Mouse (Mus musculus) kidney, postnatal 0 days (tissue): ENCODE data around the gene 2310033P09Rik. TPM values are rescaled to one million over a fixed set of nuclear protein-coding genes. Genes with fewer than 3 reads are reported as not detected.

Source experiments
- ATAC-seq: fragments of 200-750 bp; cut with Nextera tagmentation; replicated peaks from 2 replicates; pipeline ENCODE4 v1.8.0; 2017; ENCODE audit warnings: low read depth, moderate number of reproducible peaks, moderate TSS enrichment, moderate library complexity; ENCODE audit not compliant: low FRiP score
- DNase-seq: peaks from one replicate; pipeline ENCODE4 v3.0.0-alpha.2; 2016; ENCODE audit warnings: low spot score
- H3K27ac ChIP-seq: fragments of 300-500 bp; sonication (generic); 2 replicates; pipeline ENCODE4 v1.5.1; 2014; ENCODE audit warnings: mild to moderate bottlenecking
- H3K27me3 ChIP-seq: fragments of 300-500 bp; sonication (generic); 2 replicates; pipeline ENCODE4 v1.6.1; 2014; ENCODE audit warnings: low read length, mixed read lengths; ENCODE audit not compliant: insufficient read depth
- H3K36me3 ChIP-seq: fragments of 300-500 bp; sonication (generic); 2 replicates; pipeline ENCODE4 v1.6.1; 2014; ENCODE audit warnings: low read length, mixed read lengths; ENCODE audit not compliant: insufficient read depth
- H3K4me1 ChIP-seq: fragments of 300-500 bp; sonication (generic); replicated peaks from 2 replicates; pipeline ENCODE4 v1.6.1; 2014; ENCODE audit warnings: antibody characterized with exemption, low read length, mixed read lengths; ENCODE audit not compliant: insufficient read depth
- H3K4me2 ChIP-seq: fragments of 300-500 bp; sonication (generic); 2 replicates; pipeline ENCODE4 v1.6.1; 2014; ENCODE audit warnings: mild to moderate bottlenecking, low read length, moderate library complexity, mixed read lengths
- H3K4me3 ChIP-seq: fragments of 300-500 bp; sonication (generic); replicated peaks from 2 replicates; pipeline ENCODE4 v1.5.1; 2014; ENCODE audit warnings: low read depth, low read length
- H3K9ac ChIP-seq: fragments of 300-500 bp; sonication (generic); 2 replicates; pipeline ENCODE4 v1.6.1; 2014; ENCODE audit warnings: low read depth, low read length
- H3K9me3 ChIP-seq: fragments of 300-500 bp; sonication (generic); replicated peaks from 2 replicates; pipeline ENCODE4 v1.6.1; 2016; ENCODE audit warnings: low read length, inconsistent platforms, mixed read lengths
- CTCF ChIP-seq: IDR thresholded peaks from 2 replicates; pipeline ENCODE4 v1.5.1; 2016; ENCODE audit warnings: antibody characterized with exemption, low read depth, mild to moderate bottlenecking, moderate library complexity
- WGBS: fragments of 180-500 bp; shearing (Covaris S2); extraction: QIAGEN DNeasy Blood & Tissue Kit; methylation state at CpG from one replicate; pipeline ENCODE4 v1.1.7; 2014; 5-methylcytosine and 5-hydroxymethylcytosine counted together
- polyA plus RNA-seq: library from polyadenylated mRNA; unstranded; fragments of >200 nt; fragmentation: Nextera tagmentation; extraction: Ambion mirVana; gene quantifications from 2 replicates; pipeline ENCODE4 v1.2.1, GENCODE M21; 2015

Gene 2310033P09Rik
- polyA plus RNA-seq, 1 experiment from 2014 or later, result 33.9 TPM

DNA sequence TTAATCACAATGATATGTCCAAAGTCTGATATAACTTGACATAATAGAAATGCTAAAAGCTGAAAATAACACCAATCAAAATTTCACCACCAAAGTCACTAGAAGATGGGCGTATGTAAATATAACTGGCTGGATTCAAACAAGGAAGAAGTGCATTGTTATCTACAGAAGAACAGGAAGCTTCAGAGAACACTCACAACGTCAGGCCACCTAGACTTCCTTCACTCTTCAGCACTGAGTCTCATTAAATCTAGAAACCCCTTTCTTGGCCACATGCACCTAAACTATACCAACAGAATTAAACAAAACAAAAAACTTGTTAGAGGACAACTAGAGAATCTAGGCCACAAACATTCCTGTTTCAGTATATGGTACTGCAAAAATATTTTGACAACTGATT, 16.3 kb downstream of the 2310033P09Rik start:
- no peak for DNase-seq
- no peak overlapping the region for H3K4me2 ChIP-seq
- TF ChIP-seq CTCF, result no peak

DNA sequence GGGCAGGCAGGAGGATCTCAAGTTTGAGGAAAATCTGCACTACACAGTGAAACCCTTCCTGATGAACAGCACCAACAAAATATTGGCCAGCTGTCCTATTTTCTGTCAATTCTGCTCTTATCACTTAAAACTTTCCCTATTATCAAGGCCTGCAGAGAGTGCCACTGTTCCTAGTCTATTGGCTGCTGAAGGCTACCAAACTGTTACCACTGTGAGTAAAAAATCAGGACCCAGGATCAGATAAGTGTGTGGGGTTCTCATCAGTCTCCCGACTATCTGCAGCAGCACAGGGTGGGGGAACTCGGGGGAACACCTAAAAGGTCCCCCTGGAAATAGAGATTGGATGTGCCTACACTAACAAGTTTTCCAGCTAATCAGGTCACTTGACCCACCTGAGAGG, 17.0 kb downstream of the 2310033P09Rik start:
- H3K4me3 ChIP-seq, result no peak overlapping the region
- DNase-seq, result no peak
- H3K4me1 ChIP-seq, result peaks cover 37% of the 10 kb centered on the region

More for the DNA sequence above, 16.3 kb downstream of the 2310033P09Rik start:
- Histone ChIP-seq H3K9ac (no peak overlapping the region), H3K9me3 (no peaks in the 10 kb centered on the region), H3K27me3 (no peaks in the 10 kb centered on the region), H3K4me3 (no peak overlapping the region), H3K4me1 (peaks cover 37% of the 10 kb centered on the region), H3K36me3 (no peaks in the 10 kb centered on the region), H3K27ac (no peak overlapping the region)
- WGBS, result 51% methylated on average over 2 of the region's 2 CpGs
- ATAC-seq, result no peak

GRCm38 (mm10) chr11:59226251-59226650, 18.1 kb downstream of the 2310033P09Rik start:
- Histone ChIP-seq H3K4me1 (peaks cover 36% of the 10 kb centered on the region), H3K4me3 (peak overlapping the region; percentile 96), H3K9me3 (no peaks in the 10 kb centered on the region), H3K4me2 (peak overlapping the region; percentile 76), H3K9ac (peak overlapping the region; percentile 94; the same call in 1 of the 2 replicates), H3K27me3 (no peaks in the 10 kb centered on the region), H3K36me3 (no peaks in the 10 kb centered on the region), H3K27ac (peak overlapping the region; percentile 99; the same call in 1 of the 2 replicates)
- ATAC-seq, result no peak
- no peak for TF ChIP-seq CTCF
- WGBS, result 18% methylated on average over 3 of the region's 3 CpGs
- DNase-seq, result no peak

More for the DNA sequence above, 17.0 kb downstream of the 2310033P09Rik start:
- Histone ChIP-seq H3K27me3 (no peaks in the 10 kb centered on the region), H3K27ac (no peak overlapping the region), H3K9ac (no peak overlapping the region), H3K36me3 (no peaks in the 10 kb centered on the region), H3K4me2 (peak overlapping the region; percentile 76), H3K9me3 (no peaks in the 10 kb centered on the region)
- ATAC-seq, result no peak
- 66% methylated on average over 2 of the region's 2 CpGs for WGBS
- TF ChIP-seq CTCF, result no peak

DNA sequence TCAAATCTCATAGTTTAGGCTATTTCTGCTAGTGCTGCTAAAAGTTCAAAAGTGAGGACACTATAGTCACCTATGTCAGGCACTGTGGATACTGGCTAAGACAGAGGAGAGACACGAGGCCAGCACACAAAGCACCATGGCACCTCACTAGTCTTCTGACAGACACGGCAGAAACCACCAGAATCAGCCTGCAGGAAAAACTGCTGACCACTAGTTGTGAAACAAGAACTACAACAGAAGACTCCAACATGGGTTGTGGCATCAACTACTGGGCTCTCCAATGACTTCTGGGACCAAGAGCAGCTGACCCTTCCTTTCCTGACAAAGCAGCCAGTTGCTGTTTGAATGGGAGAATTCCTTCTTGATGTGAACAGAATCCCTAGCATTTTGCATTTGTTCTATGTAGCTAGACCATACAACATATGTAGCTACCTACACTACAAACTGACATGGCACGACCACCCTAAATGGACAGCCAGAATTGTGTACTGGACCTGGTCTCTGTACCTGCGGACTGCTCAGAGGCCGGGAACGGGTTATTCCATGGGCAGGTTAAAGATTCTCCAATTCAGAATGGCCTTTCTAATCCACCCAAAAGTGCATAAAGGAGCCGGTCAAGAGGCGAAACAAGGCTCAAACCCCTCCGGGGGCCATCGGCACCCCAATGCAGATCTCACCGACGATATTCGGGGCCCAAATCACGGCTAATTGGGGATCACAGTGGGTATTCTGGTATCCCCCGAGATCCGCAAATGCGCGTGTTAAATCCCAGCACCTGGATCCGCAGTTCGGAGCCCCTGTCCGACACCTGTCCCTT, 18.9 kb downstream of the 2310033P09Rik start:
- no peaks in the 10 kb centered on the region for H3K27me3 ChIP-seq
- peak overlapping the region; percentile 96 for H3K4me3 ChIP-seq
- H3K9me3 ChIP-seq, result no peaks in the 10 kb centered on the region
- H3K36me3 ChIP-seq, result no peaks in the 10 kb centered on the region
- no peak for ATAC-seq
- peaks cover 31% of the 10 kb centered on the region for H3K4me1 ChIP-seq
- 1% methylated on average over 21 of the region's 21 CpGs for WGBS
- H3K27ac ChIP-seq, result peak overlapping the region; percentile 99
- H3K9ac ChIP-seq, result peak overlapping the region; percentile 94
- no peak for TF ChIP-seq CTCF
- peak; percentile 57 for DNase-seq
- peak overlapping the region; percentile 76 for H3K4me2 ChIP-seq

DNA sequence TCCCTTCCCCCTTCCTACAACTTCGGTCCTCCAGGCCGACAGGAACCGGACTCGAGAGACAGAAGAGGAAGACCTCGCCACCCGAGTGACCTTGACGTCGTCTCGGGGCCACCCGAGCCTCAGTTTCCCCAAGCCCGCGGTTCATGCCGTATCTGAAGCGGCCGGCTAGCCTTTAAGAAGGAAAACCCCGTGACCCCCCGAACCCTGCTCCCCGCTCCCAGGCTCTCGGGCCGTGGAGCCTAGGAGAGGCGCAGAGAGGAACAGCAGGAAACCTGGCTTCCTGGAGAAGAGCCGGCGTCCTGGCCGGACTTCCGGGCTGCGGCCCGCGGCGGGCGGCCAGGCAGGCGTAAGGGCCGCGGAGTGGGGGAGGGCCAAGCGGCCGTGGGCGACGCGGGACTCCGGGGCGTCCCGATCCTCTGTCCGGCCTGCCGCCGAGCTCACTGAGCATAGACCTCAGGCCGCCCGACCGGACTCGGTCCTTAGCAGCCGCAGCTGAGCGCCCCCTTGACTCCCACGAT, 19.5 kb downstream of the 2310033P09Rik start:
- H3K27me3 ChIP-seq, result no peaks in the 10 kb centered on the region

DNA sequence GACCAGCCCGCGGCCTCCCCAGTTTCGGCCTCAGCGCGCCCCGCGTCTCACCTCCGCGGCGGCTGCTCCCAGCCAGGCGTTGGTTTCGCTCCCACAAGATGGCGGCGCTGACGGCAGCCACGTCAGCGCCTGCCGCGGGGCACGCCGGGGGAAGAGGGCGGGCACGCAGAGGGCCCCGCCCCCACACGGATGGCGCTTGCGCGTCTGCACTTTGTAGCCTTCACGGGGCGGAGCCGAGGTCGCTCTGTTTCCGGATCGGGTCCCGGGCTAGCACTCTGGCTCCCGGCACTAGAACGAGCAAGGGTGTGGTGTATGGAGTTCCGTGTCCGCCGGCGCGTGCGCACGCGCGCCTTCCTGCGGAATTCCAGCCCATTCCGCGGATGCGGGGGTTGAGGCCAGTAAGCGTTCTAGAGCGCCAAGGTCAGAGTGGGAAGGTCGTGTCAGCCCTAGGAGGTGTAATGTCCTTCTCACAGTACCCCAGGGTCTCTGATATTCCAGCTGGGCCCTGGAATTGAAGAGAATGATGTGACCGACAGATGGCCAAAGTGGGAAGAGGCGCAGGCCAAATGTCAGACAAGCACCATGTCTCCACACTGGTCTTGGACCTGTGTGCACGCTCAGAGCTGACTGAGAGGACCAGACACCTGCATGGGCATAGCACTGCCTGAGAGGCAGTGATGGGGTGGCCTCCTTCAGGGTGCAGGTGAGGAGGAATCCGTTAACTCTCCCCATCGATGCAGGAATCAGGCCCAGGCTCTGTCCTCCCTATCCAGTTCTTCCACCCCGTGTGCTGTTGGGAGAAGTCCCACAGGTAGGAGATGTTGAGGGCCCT, 20.2 kb downstream of the 2310033P09Rik start, which contains the start of gene Arf1:
Arf1 (minus strand) TSS at position 149 of the 832 bp plus-strand sequence.
- Histone ChIP-seq H3K9ac (peak within 1 kb of the TSS; percentile 94), H3K27ac (peak within 1 kb of the TSS; percentile 99), H3K4me2 (peak within 1 kb of the TSS; percentile 76), H3K4me1 (peaks cover 20% of the 10 kb centered on the region), H3K4me3 (peak within 1 kb of the TSS; percentile 96), H3K36me3 (no peaks in the 10 kb centered on the region), H3K27me3 (no peaks in the 10 kb centered on the region), H3K9me3 (no peaks in the 10 kb centered on the region)
- no peak for TF ChIP-seq CTCF
- 4% methylated on average over 59 of the region's 59 CpGs for WGBS
- DNase-seq (peak; percentile 97), ATAC-seq (peak; percentile 94)

More for the DNA sequence above, 19.5 kb downstream of the 2310033P09Rik start:
- H3K4me1 ChIP-seq, result peaks cover 26% of the 10 kb centered on the region
- DNase-seq (peak; percentile 67), ATAC-seq (peak; percentile 81)
- H3K27ac ChIP-seq, result peak overlapping the region; percentile 99
- H3K9me3 ChIP-seq, result no peaks in the 10 kb centered on the region
- no peak for TF ChIP-seq CTCF
- H3K4me3 ChIP-seq, result peak overlapping the region; percentile 96
- H3K4me2 ChIP-seq, result peak overlapping the region; percentile 76
- under 1% methylated on average over 48 of the region's 51 CpGs for WGBS
- peak overlapping the region; percentile 94 for H3K9ac ChIP-seq
- no peaks in the 10 kb centered on the region for H3K36me3 ChIP-seq
